Mouse (Mus musculus): Measurements from ENCODE around the gene Xrcc3. TPM values are rescaled to one million over a fixed set of nuclear protein-coding genes. Genes with fewer than 3 reads are reported as not detected.

Gene Xrcc3
- polyA plus RNA-seq, 1 experiment from 2014 or later = 3.8 TPM

DNA sequence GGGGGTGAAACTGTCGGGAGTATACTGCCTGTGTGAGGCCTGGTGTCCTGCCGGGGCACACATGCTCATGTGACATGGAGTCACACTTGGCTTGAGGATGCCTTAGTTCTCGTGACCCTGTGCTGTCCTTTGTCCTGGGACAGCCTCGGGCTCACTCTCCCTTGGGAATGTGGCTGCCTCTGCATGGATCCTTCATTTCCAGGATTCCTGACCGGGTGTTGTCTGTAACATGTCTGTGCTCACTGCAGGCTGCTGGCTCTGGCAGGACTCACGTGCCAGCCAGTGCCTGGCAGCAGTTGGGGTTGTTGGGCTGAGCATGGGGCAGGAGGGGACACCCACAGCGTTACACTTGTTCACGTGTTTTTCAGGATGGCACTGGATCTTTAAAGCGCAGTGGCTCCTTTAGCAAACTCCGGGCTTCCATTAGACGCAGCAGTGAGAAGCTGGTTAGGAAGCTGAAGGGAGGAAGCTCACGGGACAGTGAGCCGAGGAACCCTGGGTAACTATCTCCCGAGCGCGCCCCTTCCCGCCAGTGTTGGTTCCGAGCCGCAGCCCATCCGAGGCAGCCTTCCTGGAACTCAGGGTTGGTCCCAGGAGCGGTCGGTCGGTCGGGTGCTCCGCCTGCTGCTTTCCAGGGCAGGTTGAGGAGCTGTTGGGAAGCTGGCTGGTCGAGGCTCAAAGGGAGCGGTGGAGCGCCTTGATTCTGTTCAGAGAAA lies 18.3 kb downstream of the Xrcc3 start:
- ATAC-seq (replicated peaks; ENCODE audit: insufficient number of reproducible peaks, insufficient read depth, low FRiP score, low read depth) = no peak
- Histone ChIP-seq H3K4me1 (replicated peaks) (peaks cover 13% of the 10 kb centered on the region), H3K4me2 (no peak overlapping the region), H3K36me3 (peaks cover 76% of the 10 kb centered on the region), H3K27me3 (no peaks in the 10 kb centered on the region), H3K9me3 (replicated peaks) (no peaks in the 10 kb centered on the region), H3K9ac (no peak overlapping the region), H3K4me3 (no peak overlapping the region), H3K27ac (no peak overlapping the region)
- WGBS = 83% methylated on average over 28 of the region's 28 CpGs

DNA sequence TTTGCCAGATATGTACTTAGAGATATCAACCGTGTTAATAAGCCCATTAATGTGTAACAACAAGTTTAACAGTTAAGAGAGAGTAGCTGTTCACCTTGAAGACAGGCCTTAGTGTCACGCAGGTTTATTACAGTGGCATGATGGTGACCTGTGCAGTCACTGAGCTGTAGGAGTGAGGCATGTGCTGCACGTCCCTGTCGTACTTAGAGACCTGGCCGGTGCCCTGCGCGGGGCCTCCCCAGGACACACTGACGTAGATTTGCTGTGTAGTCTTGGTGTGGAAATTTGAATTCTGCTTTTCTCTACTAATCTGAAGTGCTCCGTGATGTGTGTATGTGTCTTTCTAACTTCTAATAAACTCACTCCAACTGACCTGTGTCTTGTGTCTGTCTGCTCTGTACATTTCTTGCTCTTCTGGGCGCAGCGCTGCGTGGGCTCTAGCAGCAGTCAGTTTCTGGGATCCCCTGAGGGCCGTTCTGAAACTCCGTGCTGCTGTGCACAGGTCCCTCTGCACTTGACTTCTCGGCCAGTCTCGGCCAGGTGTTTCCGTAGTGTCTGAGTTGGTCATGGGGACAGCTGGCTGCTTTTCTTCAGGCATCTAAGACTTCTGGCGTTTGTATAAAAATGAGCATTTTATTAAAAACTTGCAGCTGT lies 19.0 kb downstream of the Xrcc3 start:
- Histone ChIP-seq H3K27me3 (no peaks in the 10 kb centered on the region), H3K9me3 (replicated peaks) (no peaks in the 10 kb centered on the region), H3K4me1 (replicated peaks) (0 out of 2 replicates have a peak, but pooled peaks cover 8% of the 10 kb centered on the region), H3K4me3 (no peak overlapping the region), H3K4me2 (no peak overlapping the region), H3K9ac (no peak overlapping the region), H3K36me3 (peaks cover 77% of the 10 kb centered on the region), H3K27ac (0 out of 2 replicates have a peak overlapping the region, but pooled peaks have one; percentile 41)
- WGBS = 92% methylated on average over 18 of the region's 18 CpGs
- ATAC-seq (replicated peaks; ENCODE audit: insufficient number of reproducible peaks, insufficient read depth, low FRiP score, low read depth) = no peak

DNA sequence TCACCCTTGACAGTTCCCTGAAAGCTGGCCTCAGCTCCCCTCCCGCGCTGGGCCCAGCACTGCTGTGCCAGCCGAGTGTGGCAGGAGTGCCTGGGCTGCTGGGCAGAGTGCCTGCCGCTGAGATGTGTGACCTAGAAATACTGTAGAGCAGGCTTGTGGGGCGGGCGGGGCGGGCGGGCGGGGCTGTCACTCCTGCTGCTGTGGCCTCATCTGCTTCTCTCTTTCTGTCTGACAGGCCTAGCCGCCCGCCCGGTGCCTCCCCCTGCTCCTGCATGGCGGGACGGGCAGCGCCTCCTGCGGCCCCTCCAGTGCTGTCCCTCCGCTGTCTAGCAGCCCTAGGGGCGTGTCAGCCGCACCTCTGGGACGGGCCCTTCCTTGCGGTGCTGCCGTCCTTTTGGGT lies 19.6 kb downstream of the Xrcc3 start:
- 59% methylated on average over 19 of the region's 22 CpGs for WGBS
- Histone ChIP-seq H3K9me3 (replicated peaks) (no peaks in the 10 kb centered on the region), H3K4me1 (replicated peaks) (0 out of 2 replicates have a peak, but pooled peaks cover 8% of the 10 kb centered on the region), H3K4me3 (no peak overlapping the region), H3K27ac (peak overlapping the region; percentile 41), H3K27me3 (no peaks in the 10 kb centered on the region), H3K4me2 (no peak overlapping the region), H3K9ac (no peak overlapping the region), H3K36me3 (peaks cover 78% of the 10 kb centered on the region)
- peak; percentile 53; the same call in 1 of the 2 replicates for ATAC-seq (replicated peaks; ENCODE audit: insufficient number of reproducible peaks, insufficient read depth, low FRiP score, low read depth)

DNA sequence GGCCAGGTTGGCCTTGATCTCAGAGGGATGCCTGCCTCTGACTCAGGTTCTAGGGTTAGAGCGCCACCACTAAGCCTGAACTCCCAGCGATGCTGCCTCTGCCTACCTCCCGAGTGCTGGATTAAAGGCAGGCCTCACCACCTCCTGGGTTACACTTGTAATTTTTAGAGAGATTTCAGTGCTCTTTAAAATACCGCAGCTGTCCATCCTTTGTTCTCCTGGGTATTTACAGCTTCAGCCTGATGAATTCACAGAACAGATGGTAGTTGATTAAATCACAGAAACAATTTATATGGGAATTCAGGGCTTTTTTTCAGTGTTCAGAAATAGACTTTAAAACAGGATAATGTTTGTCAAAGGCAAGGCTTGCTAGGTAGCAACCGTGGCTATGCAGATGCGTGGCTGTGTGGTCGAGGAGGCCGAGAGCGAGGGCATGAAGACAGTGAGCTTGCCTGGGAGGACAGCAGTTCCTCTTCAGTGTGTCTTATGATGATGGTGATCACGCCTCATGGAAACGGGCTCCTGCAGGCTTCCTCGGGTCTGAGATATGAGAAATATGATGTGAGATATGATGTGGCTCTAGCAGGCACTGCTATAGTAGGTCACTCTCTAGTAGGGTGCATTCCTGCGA lies 22.1 kb downstream of the Xrcc3 start:
- Histone ChIP-seq H3K4me3 (no peak overlapping the region), H3K27ac (no peak overlapping the region), H3K4me2 (no peak overlapping the region), H3K27me3 (no peaks in the 10 kb centered on the region), H3K9ac (no peak overlapping the region), H3K36me3 (peaks cover 91% of the 10 kb centered on the region), H3K4me1 (replicated peaks) (0 out of 2 replicates have a peak, but pooled peaks cover 8% of the 10 kb centered on the region), H3K9me3 (replicated peaks) (no peaks in the 10 kb centered on the region)
- WGBS = 89% methylated on average over 13 of the region's 13 CpGs
- ATAC-seq (replicated peaks; ENCODE audit: insufficient number of reproducible peaks, insufficient read depth, low FRiP score, low read depth) = no peak

DNA sequence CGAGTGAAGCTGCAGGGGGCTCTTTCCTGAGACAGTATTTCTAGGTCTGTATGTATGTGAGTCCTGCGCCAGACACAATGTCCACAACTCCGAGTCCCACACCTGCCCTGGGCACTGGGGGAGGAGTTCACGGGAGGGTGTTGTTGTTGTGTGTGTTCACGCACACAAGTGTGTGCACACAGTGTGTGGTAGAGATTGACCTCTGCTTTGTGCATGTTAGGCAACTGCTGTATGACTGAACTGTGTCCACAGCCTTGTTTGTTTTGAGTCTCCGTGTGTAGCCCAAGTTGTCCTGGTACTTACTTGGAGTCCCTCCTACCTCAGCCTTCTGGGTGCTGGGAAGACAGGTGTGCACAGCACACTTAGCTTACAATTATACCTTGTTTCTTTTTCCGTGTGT lies 23.0 kb downstream of the Xrcc3 start:
- peaks cover 91% of the 10 kb centered on the region for H3K36me3 ChIP-seq
- H3K9ac ChIP-seq = no peak overlapping the region
- no peak for ATAC-seq (replicated peaks; ENCODE audit: insufficient number of reproducible peaks, insufficient read depth, low FRiP score, low read depth)
- 89% methylated on average over 7 of the region's 7 CpGs for WGBS
- no peaks in the 10 kb centered on the region for H3K9me3 ChIP-seq (replicated peaks)
- no peak overlapping the region for H3K27ac ChIP-seq
- 0 out of 2 replicates have a peak, but pooled peaks cover 8% of the 10 kb centered on the region for H3K4me1 ChIP-seq (replicated peaks)
- H3K4me2 ChIP-seq = no peak overlapping the region
- H3K4me3 ChIP-seq = no peak overlapping the region
- no peaks in the 10 kb centered on the region for H3K27me3 ChIP-seq

DNA sequence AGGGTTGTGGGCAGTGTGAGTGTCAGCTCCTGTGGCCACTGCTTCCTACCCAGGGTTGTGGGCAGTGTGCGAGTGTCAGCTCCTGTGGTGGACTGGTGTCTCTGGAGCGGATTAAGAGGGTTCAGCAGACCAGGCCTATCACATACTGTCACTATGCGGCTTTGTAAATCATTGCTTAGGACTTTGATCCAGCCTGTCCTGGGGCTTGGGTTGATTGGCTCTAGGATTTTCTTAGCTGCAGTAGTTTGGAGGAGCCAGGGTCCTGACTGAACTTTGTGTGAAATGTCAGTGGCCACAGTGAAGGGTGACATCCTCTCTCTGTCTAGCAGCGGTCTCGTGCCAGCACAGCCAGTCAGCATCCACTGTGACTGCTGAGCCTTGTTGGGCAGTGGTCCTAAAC lies 23.6 kb downstream of the Xrcc3 start:
- no peak overlapping the region for H3K4me2 ChIP-seq
- H3K27me3 ChIP-seq = no peaks in the 10 kb centered on the region
- 0 out of 2 replicates have a peak, but pooled peaks cover 8% of the 10 kb centered on the region for H3K4me1 ChIP-seq (replicated peaks)
- no peak overlapping the region for H3K27ac ChIP-seq
- WGBS = 93% methylated on average over 5 of the region's 5 CpGs
- no peak overlapping the region for H3K4me3 ChIP-seq
- H3K36me3 ChIP-seq = peaks cover 91% of the 10 kb centered on the region
- no peak overlapping the region for H3K9ac ChIP-seq
- H3K9me3 ChIP-seq (replicated peaks) = no peaks in the 10 kb centered on the region
- ATAC-seq (replicated peaks; ENCODE audit: insufficient number of reproducible peaks, insufficient read depth, low FRiP score, low read depth) = no peak

DNA sequence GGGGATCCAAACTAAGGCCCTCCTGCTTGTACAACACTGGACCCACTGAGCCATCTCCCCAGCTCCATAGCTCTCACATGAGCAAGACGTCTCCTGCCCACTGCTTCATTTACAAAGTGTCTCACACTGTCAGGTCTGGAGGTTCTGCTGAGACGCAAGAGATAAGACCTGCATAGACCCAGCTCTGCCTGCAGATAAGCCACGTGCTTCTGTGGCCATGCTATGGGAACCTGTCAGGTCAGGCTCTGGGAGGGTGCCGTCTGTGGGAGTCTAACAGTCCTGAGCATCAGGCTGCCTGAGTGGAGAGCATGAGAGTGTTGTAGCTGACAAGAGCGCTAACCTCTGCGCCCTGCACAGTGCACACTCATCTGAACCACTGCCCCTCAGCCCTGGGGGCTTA lies 26.7 kb downstream of the Xrcc3 start:
- H3K9ac ChIP-seq = no peak overlapping the region
- no peaks in the 10 kb centered on the region for H3K4me1 ChIP-seq (replicated peaks)
- no peak overlapping the region for H3K27ac ChIP-seq
- H3K36me3 ChIP-seq = peaks cover 95% of the 10 kb centered on the region
- H3K27me3 ChIP-seq = no peaks in the 10 kb centered on the region
- WGBS = 59% methylated on average over 6 of the region's 6 CpGs
- ATAC-seq (replicated peaks; ENCODE audit: insufficient number of reproducible peaks, insufficient read depth, low FRiP score, low read depth) = no peak
- no peaks in the 10 kb centered on the region for H3K9me3 ChIP-seq (replicated peaks)
- H3K4me3 ChIP-seq = no peak overlapping the region
- no peak overlapping the region for H3K4me2 ChIP-seq

DNA sequence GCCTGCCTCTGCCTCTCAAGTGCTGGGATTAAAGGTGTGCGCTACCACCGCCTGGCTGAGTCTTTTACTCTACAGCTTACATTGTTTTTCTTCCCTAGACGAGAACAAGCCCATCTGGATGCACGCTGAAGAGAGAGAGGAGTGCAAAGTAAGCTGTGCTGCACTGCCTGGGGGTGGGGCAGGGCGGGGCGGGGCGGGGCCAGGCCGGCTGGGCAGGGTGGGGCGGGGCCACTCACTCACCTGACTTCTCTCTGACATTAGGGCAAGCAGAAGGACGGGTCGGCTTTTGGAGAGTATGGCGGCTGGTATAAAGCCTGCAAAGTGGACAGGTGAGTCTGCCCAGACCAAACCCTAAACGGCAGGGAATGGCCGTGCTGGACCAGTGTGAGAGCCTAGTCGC lies 28.5 kb downstream of the Xrcc3 start:
- Histone ChIP-seq H3K4me3 (no peak overlapping the region), H3K27me3 (no peaks in the 10 kb centered on the region), H3K36me3 (peaks cover 94% of the 10 kb centered on the region), H3K4me2 (no peak overlapping the region), H3K4me1 (replicated peaks) (no peaks in the 10 kb centered on the region), H3K9ac (no peak overlapping the region), H3K9me3 (replicated peaks) (no peaks in the 10 kb centered on the region), H3K27ac (no peak overlapping the region)
- no peak for ATAC-seq (replicated peaks; ENCODE audit: insufficient number of reproducible peaks, insufficient read depth, low FRiP score, low read depth)
- WGBS = 71% methylated on average over 15 of the region's 15 CpGs

DNA sequence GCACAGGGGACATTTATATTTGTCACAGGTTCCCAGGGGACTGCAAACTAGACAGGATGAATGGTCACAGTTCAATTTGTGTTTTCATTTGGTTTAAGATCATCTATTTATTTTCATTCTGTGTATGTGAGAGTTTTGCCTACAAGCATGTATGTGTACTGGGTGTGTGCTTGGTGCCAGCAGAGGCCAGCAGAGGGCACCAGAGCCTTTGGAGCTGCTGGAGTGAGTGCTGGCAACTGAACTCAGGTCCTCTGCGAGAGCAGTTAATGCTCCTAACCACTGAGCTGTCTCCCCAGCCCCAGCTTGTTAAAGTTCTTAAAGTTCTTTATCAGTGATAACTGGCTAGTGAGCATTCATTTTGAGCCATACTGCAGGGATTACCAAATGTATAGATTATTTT lies 34.1 kb downstream of the Xrcc3 start:
- no peak overlapping the region for H3K27ac ChIP-seq
- no peak overlapping the region for H3K9ac ChIP-seq
- H3K36me3 ChIP-seq = peaks cover 94% of the 10 kb centered on the region
- no peak overlapping the region for H3K4me3 ChIP-seq
- no peak for ATAC-seq (replicated peaks; ENCODE audit: insufficient number of reproducible peaks, insufficient read depth, low FRiP score, low read depth)
- WGBS = 100% methylated on average over 1 of the region's 1 CpGs
- no peaks in the 10 kb centered on the region for H3K9me3 ChIP-seq (replicated peaks)
- H3K27me3 ChIP-seq = no peaks in the 10 kb centered on the region
- no peaks in the 10 kb centered on the region; the same call in 1 of the 2 replicates for H3K4me1 ChIP-seq (replicated peaks)
- H3K4me2 ChIP-seq = no peak overlapping the region

DNA sequence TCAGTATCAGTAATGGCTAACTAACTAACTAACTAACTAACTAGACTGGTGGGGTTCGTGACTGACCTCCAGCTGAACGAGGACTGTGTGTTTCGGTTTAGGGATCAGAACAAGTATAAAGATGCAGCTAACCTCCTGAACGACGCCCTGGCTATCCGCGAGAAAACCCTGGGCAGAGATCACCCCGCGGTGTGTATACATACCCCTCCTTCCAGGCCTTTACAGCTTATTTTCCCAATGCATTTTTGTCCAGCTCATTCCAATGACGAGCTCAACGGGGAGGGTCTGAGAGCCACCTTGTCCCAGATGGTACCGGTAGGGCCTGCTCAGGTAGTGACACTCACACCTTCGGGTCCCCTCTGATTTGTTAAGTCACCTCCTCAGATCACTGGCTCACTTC lies 35.8 kb downstream of the Xrcc3 start:
- no peak overlapping the region for H3K4me3 ChIP-seq
- WGBS = 90% methylated on average over 13 of the region's 13 CpGs
- no peaks in the 10 kb centered on the region for H3K9me3 ChIP-seq (replicated peaks)
- H3K36me3 ChIP-seq = peaks cover 96% of the 10 kb centered on the region
- ATAC-seq (replicated peaks; ENCODE audit: insufficient number of reproducible peaks, insufficient read depth, low FRiP score, low read depth) = no peak
- no peak overlapping the region for H3K4me2 ChIP-seq
- H3K27me3 ChIP-seq = no peaks in the 10 kb centered on the region
- H3K27ac ChIP-seq = no peak overlapping the region
- no peak overlapping the region for H3K9ac ChIP-seq
- no peaks in the 10 kb centered on the region; the same call in 1 of the 2 replicates for H3K4me1 ChIP-seq (replicated peaks)

DNA sequence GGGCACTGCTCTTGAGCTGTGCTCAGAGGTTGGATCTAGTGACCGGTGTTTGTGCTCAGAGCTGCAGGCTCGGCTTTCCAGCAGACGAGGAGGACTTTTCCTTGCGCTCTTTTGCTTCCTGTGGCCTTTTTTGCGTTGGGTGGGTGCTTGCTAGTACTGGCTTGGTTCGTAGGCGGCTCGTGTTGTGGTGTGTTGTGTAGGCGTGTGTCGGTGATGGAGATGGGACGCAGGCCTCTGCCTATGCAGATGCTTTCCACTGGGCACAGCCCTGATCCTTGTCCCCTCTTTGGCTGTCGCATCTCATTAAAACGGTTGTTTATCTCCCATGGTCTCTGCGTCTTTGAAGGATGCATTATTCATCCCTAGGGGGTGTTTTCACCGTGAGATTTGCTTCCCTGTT lies 38.8 kb downstream of the Xrcc3 start:
- Histone ChIP-seq H3K36me3 (peaks cover 79% of the 10 kb centered on the region), H3K9me3 (replicated peaks) (no peaks in the 10 kb centered on the region), H3K27me3 (no peaks in the 10 kb centered on the region), H3K4me3 (no peak overlapping the region), H3K4me1 (replicated peaks) (peaks cover 9% of the 10 kb centered on the region), H3K9ac (no peak overlapping the region), H3K4me2 (no peak overlapping the region), H3K27ac (no peak overlapping the region)
- WGBS = 76% methylated on average over 15 of the region's 15 CpGs
- no peak for ATAC-seq (replicated peaks; ENCODE audit: insufficient number of reproducible peaks, insufficient read depth, low FRiP score, low read depth)
